Mouse (Mus musculus): ENCODE measurements around the gene Impdh2. TPM values are rescaled to one million over a fixed set of nuclear protein-coding genes. Genes with fewer than 3 reads are reported as not detected.
A peak's percentile ranks its signal among the peaks of the same experiment; 100 is the strongest.

Gene Impdh2
- total and polyA plus RNA-seq, 2 experiments from 2014 or later: 93.8 to 103 TPM

GRCm38 (mm10) chr9:108589229-108589628 lies 29.1 kb downstream of the Impdh2 start:
- ATAC-seq: no peak
- TF ChIP-seq CTCF (IDR thresholded peaks at IDR 0.05; ENCODE audit: low read depth): peak; percentile 65
- Histone ChIP-seq H3K36me3 (ENCODE audit: insufficient read depth, low read length) (no peaks in the 10 kb centered on the region), H3K9ac (replicated peaks; ENCODE audit: low read length) (no peak overlapping the region), H3K27ac (peak overlapping the region; percentile 95), H3K4me1 (ENCODE audit: insufficient read depth, low read length) (peaks cover 32% of the 10 kb centered on the region), H3K9me3 (ENCODE audit: low read length) (no peaks in the 10 kb centered on the region), H3K4me2 (ENCODE audit: low read depth, low read length) (no peak overlapping the region), H3K27me3 (ENCODE audit: insufficient read depth, low read length) (no peaks in the 10 kb centered on the region), H3K4me3 (ENCODE audit: low read length) (no peak overlapping the region)
- peak; percentile 71 for DNase-seq (ENCODE audit: low spot score)
- 66% methylated on average over 5 of the region's 5 CpGs for WGBS

- Histone ChIP-seq H3K36me3 (ENCODE audit: insufficient read depth, low read length) (no peaks in the 10 kb centered on the region), H3K27ac (no peak overlapping the region), H3K9me3 (ENCODE audit: low read length) (no peaks in the 10 kb centered on the region), H3K27me3 (ENCODE audit: insufficient read depth, low read length) (no peaks in the 10 kb centered on the region), H3K4me3 (ENCODE audit: low read length) (no peak overlapping the region), H3K4me1 (ENCODE audit: insufficient read depth, low read length) (peaks cover 32% of the 10 kb centered on the region), H3K9ac (replicated peaks; ENCODE audit: low read length) (no peak overlapping the region), H3K4me2 (ENCODE audit: low read depth, low read length) (no peak overlapping the region)
- DNase-seq (ENCODE audit: low spot score) (peak; percentile 40), ATAC-seq (no peak)
- TF ChIP-seq CTCF (IDR thresholded peaks at IDR 0.05; ENCODE audit: low read depth): no peak
- 55% methylated on average over 4 of the region's 4 CpGs for WGBS
These were observed 31.4 kb downstream of the Impdh2 start for GRCm38 (mm10) chr9:108591462-108591861.

- H3K4me2 ChIP-seq (ENCODE audit: low read depth, low read length): no peak overlapping the region
- DNase-seq (ENCODE audit: low spot score) (no peak), ATAC-seq (no peak)
- no peaks in the 10 kb centered on the region for H3K36me3 ChIP-seq (ENCODE audit: insufficient read depth, low read length)
- 0 out of 2 replicates have a peak, but pooled peaks cover 5% of the 10 kb centered on the region for H3K4me1 ChIP-seq (ENCODE audit: insufficient read depth, low read length)
- TF ChIP-seq CTCF (IDR thresholded peaks at IDR 0.05; ENCODE audit: low read depth): no peak
- no peak overlapping the region for H3K27ac ChIP-seq
- 90% methylated on average over 3 of the region's 3 CpGs for WGBS
- no peak overlapping the region for H3K9ac ChIP-seq (replicated peaks; ENCODE audit: low read length)
- no peak overlapping the region for H3K4me3 ChIP-seq (ENCODE audit: low read length)
- no peaks in the 10 kb centered on the region for H3K9me3 ChIP-seq (ENCODE audit: low read length)
- H3K27me3 ChIP-seq (ENCODE audit: insufficient read depth, low read length): no peaks in the 10 kb centered on the region
These were observed 34.3 kb downstream of the Impdh2 start for GRCm38 (mm10) chr9:108594354-108594753.

GRCm38 (mm10) chr9:108596998-108597764 lies 37.1 kb downstream of the Impdh2 start, which contains the start of gene P4htm:
Gene P4htm, minus strand, starts transcription at chr9:108597667.
- peak; percentile 16; the same call in 1 of the 2 replicates for TF ChIP-seq CTCF (IDR thresholded peaks at IDR 0.05; ENCODE audit: low read depth)
- 2% methylated on average over 66 of the region's 69 CpGs for WGBS
- peak; percentile 84 for DNase-seq (ENCODE audit: low spot score)

GRCm38 (mm10) chr9:108599021-108599566 lies 39.0 kb downstream of the Impdh2 start:
- H3K27me3 ChIP-seq (ENCODE audit: insufficient read depth, low read length): no peaks in the 10 kb centered on the region
- no peak for TF ChIP-seq CTCF (IDR thresholded peaks at IDR 0.05; ENCODE audit: low read depth)
- H3K27ac ChIP-seq: no peak overlapping the region
- DNase-seq (ENCODE audit: low spot score) (peak; percentile 20), ATAC-seq (no peak)
- WGBS: 79% methylated on average over 4 of the region's 4 CpGs
- no peaks in the 10 kb centered on the region for H3K9me3 ChIP-seq (ENCODE audit: low read length)
- H3K9ac ChIP-seq (replicated peaks; ENCODE audit: low read length): no peak overlapping the region
- peaks cover 16% of the 10 kb centered on the region; the same call in 1 of the 2 replicates for H3K36me3 ChIP-seq (ENCODE audit: insufficient read depth, low read length)
- H3K4me3 ChIP-seq (ENCODE audit: low read length): no peak overlapping the region
- no peak overlapping the region for H3K4me2 ChIP-seq (ENCODE audit: low read depth, low read length)
- no peaks in the 10 kb centered on the region for H3K4me1 ChIP-seq (ENCODE audit: insufficient read depth, low read length)

More at GRCm38 (mm10) chr9:108596998-108597764, 37.1 kb downstream of the Impdh2 start, which contains the start of gene P4htm:
- H3K4me1 ChIP-seq (ENCODE audit: insufficient read depth, low read length): no peaks in the 10 kb centered on the region
- no peaks in the 10 kb centered on the region for H3K9me3 ChIP-seq (ENCODE audit: low read length)
- peak within 1 kb of the TSS; percentile 91 for H3K4me2 ChIP-seq (ENCODE audit: low read depth, low read length)
- H3K27me3 ChIP-seq (ENCODE audit: insufficient read depth, low read length): no peaks in the 10 kb centered on the region
- no peaks in the 10 kb centered on the region for H3K36me3 ChIP-seq (ENCODE audit: insufficient read depth, low read length)
- peak within 1 kb of the TSS; percentile 67 for H3K27ac ChIP-seq
- peak within 1 kb of the TSS; percentile 52 for H3K9ac ChIP-seq (replicated peaks; ENCODE audit: low read length)
- peak within 1 kb of the TSS; percentile 55 for H3K4me3 ChIP-seq (ENCODE audit: low read length)
- ATAC-seq: peak; percentile 88

GRCm38 (mm10) chr9:108600011-108600410 lies 39.9 kb downstream of the Impdh2 start:
- peaks cover 18% of the 10 kb centered on the region; the same call in 1 of the 2 replicates for H3K36me3 ChIP-seq (ENCODE audit: insufficient read depth, low read length)
- no peaks in the 10 kb centered on the region for H3K4me1 ChIP-seq (ENCODE audit: insufficient read depth, low read length)
- DNase-seq (ENCODE audit: low spot score) (no peak), ATAC-seq (no peak)
- no peaks in the 10 kb centered on the region for H3K9me3 ChIP-seq (ENCODE audit: low read length)
- H3K4me2 ChIP-seq (ENCODE audit: low read depth, low read length): no peak overlapping the region
- H3K4me3 ChIP-seq (ENCODE audit: low read length): no peak overlapping the region
- 56% methylated on average over 2 of the region's 2 CpGs for WGBS
- H3K9ac ChIP-seq (replicated peaks; ENCODE audit: low read length): no peak overlapping the region
- no peak overlapping the region for H3K27ac ChIP-seq
- no peak for TF ChIP-seq CTCF (IDR thresholded peaks at IDR 0.05; ENCODE audit: low read depth)
- no peaks in the 10 kb centered on the region for H3K27me3 ChIP-seq (ENCODE audit: insufficient read depth, low read length)

Measured in hindbrain, postnatal 0 days (tissue).